Mouse (Mus musculus): Measurements from ENCODE around the gene Ptdss2.

DNA sequence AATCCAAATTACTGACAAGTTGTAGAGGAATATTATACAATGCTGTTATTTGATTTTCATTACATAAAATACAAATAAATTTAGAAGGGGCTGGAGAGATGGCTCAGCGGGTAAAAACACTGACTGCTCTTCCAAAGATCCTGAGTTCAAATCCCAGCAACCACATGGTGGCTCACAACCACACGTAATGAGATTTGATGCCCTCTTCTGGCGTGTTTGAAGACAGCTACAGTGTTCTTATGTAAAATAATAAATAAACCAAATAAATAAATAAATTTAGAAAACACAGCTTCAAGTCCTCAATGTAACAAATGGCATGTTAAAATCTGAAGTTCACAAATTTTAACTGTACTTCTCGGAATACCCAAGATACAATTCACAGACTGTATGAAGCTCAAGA, 52.9 kb downstream of the Ptdss2 start:
- no peak for TF ChIP-seq CTCF (conservative IDR thresholded peaks at IDR 0.05; ENCODE audit: low read length)
- TF ChIP-seq NANOG (IDR thresholded peaks at IDR 0.05; ENCODE audit: borderline replicate concordance, low read length), result no peak
- TF ChIP-seq POU5F1 (IDR thresholded peaks at IDR 0.05; ENCODE audit: borderline replicate concordance, low read length), result no peak

All from E14TG2a.4 (cell line).